Mouse (Mus musculus): Measurements from ENCODE around the gene Srarp.

Srarp gene

GRCm38 (mm10) chr4:141387093-141387784 lies 48.7 kb downstream of the Srarp start:
- DNase-seq: peak; percentile 61 to 65

- DNase-seq: no peak
Observed at GRCm38 (mm10) chr4:141386150-141386549, 49.8 kb downstream of the Srarp start.

GRCm38 (mm10) chr4:141385275-141385674 lies 50.6 kb downstream of the Srarp start:
- peak; percentile 54 to 57 for DNase-seq
